Mouse (Mus musculus) gastrocnemius, postnatal 4 days (tissue): Measurements from ENCODE around the gene Cacng1. TPM values are rescaled to one million over a fixed set of nuclear protein-coding genes. Genes with fewer than 3 reads are reported as not detected.

Source experiments
- DNase-seq, 2 experiments: peaks; one replicate each; pipeline ENCODE4 v3.0.0; 2021 to 2022; ENCODE audit warnings: low spot score in 2 of 2, mixed read lengths in 2 of 2
- long read RNA-seq, 2 experiments: library from polyadenylated mRNA; stranded (forward); transcript quantifications; one replicate each; pipeline ENCODE4 v2.0.0; 2021
- total RNA-seq, 2 experiments: library from RNA; stranded (reverse); gene quantifications; 2 replicates each; pipeline ENCODE4 v1.2.3; 2021

Cacng1 gene
- 100 to 1,000 TPM; 398 to 455 TPM for total RNA-seq
- long read RNA-seq, experiment 1, transcript Cacng1-201 (4 exons, 1,249 nt): major isoform, 318 of 357 reads
- long read RNA-seq, experiment 1, partial matches to known transcripts: 5 of 357 reads
- long read RNA-seq, experiment 1, other reads (novel, unspliced or antisense): 34 of 357 reads
- long read RNA-seq, experiment 2, transcript Cacng1-201 (4 exons, 1,249 nt): major isoform, 299 of 332 reads
- long read RNA-seq, experiment 2, partial matches to known transcripts: 10 of 332 reads
- long read RNA-seq, experiment 2, other reads (novel, unspliced or antisense): 23 of 332 reads

- DNase-seq: peak in 1 of 2 experiments; percentile 37
These were observed at the start of gene Cacng1 for GRCm38 (mm10) chr11:107716332-107716938. Gene Cacng1 (minus strand): TSS chr11:107716522.

GRCm38 (mm10) chr11:107762688-107763460 lies 46.6 kb upstream of the Cacng1 start:
- DNase-seq: peak in 1 of 2 experiments; percentile 33

- no peak for DNase-seq
These were observed 45.6 kb upstream of the Cacng1 start for GRCm38 (mm10) chr11:107761790-107762500.

- no peak for DNase-seq
These were observed 43.7 kb upstream of the Cacng1 start for GRCm38 (mm10) chr11:107760001-107760400.

- no peak for DNase-seq
These were observed 43.2 kb upstream of the Cacng1 start for GRCm38 (mm10) chr11:107759516-107759915.

GRCm38 (mm10) chr11:107749114-107749513 lies 32.8 kb upstream of the Cacng1 start:
- DNase-seq: no peak

- no peak for DNase-seq
These were observed 32.1 kb upstream of the Cacng1 start for GRCm38 (mm10) chr11:107748243-107749035.

GRCm38 (mm10) chr11:107743100-107743499 lies 26.8 kb upstream of the Cacng1 start:
- no peak for DNase-seq

GRCm38 (mm10) chr11:107738418-107739099 lies 22.2 kb upstream of the Cacng1 start:
- no peak for DNase-seq

GRCm38 (mm10) chr11:107737886-107738285 lies 21.6 kb upstream of the Cacng1 start:
- DNase-seq: no peak

GRCm38 (mm10) chr11:107734133-107734532 lies 17.8 kb upstream of the Cacng1 start:
- no peak for DNase-seq

- DNase-seq: peak in 1 of 2 experiments; percentile 30
These were observed 15.2 kb upstream of the Cacng1 start for GRCm38 (mm10) chr11:107731498-107731897.

- no peak for DNase-seq
These were observed 14.6 kb upstream of the Cacng1 start for GRCm38 (mm10) chr11:107730940-107731339.

GRCm38 (mm10) chr11:107729141-107729540 lies 12.8 kb upstream of the Cacng1 start:
- DNase-seq: no peak

GRCm38 (mm10) chr11:107728073-107728863 lies 11.9 kb upstream of the Cacng1 start:
- DNase-seq: peak in 1 of 2 experiments; percentile 56

- DNase-seq: no peak
These were observed 8.3 kb upstream of the Cacng1 start for GRCm38 (mm10) chr11:107724603-107725002.

GRCm38 (mm10) chr11:107721057-107721456 lies 4.7 kb upstream of the Cacng1 start:
- no peak for DNase-seq

GRCm38 (mm10) chr11:107720264-107721021 lies 4.1 kb upstream of the Cacng1 start:
- no peak for DNase-seq
